Mouse (Mus musculus) mesoderm, embryonic 11.5 days (tissue): ENCODE measurements at regions not wholly inside any gene's neighbourhood (a gene's known extent, or its start where the extent isn't known, plus 50 kb on each side); places are given as distances from the start of the nearest gene placed in this dataset.

Source experiments
- DNase-seq: peaks from one replicate; pipeline ENCODE4 v3.0.0-alpha.2; 2012; ENCODE audit warnings: low read depth, low spot score

- no peak for DNase-seq
Measured at GRCm38 (mm10) chr1:168898483-168898882, 466.4 kb upstream of the Pbx1 start.

DNA sequence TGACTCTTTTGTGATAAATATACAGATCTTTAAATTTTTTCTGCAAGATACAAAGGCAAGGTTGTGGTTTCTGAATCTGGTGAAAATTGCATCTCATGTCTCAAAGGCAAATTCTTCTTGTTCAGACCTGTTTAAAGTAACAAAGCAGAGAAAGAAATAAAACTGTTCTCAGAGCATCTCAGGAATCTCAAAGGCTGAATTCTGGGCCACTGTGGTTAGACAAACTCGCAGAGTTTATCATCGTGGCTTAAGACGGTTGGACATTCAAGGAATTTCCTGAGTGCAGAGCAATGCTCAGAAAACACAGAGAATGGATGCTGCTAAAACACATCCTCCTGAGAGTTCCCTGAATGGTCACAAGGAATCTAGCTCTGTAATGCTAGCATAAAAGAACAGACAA, 429.5 kb upstream of the Pbx1 start:
- no peak for DNase-seq

GRCm38 (mm10) chr1:168823184-168823583, 391.1 kb upstream of the Pbx1 start:
- DNase-seq: no peak

GRCm38 (mm10) chr1:168818381-168818780, 386.3 kb upstream of the Pbx1 start:
- no peak for DNase-seq

DNA sequence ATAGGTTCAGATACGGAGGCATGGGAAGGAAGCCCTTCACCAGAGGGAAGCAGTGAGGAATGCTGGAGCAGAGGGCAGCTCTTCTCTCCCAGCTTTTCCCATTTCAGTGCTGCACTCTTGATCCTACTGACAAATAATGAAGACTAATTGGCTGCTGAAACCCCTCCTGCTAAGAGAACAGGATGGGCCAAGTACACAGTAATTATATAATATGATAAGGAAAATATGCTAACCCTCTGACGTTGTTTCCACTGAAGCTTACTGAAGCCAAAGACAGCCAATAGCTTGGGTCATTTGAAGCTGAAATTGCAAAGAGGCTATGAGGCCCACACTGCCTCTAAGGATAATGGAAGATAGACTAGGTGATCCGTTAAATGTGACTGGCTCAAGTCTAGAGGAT, 375.0 kb upstream of the Pbx1 start:
- no peak for DNase-seq

DNA sequence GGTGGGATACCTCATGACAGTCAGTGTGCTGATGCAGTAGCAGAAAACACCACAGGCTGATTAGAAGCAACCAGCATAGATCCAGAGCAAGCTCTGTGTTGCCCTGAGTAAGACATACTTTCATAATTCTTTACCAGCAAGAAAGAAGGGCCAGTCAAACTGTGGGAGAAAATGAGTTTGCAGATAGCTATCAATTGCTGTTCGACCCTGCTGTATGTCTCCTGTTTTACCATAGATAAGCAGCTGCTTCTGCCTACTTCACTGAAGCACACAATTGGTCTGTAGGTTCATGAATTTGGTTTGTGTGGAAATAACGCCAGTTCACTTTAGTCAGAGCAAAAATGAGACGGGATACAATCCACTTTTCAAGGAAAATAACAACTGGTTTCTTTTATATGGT, 373.4 kb upstream of the Pbx1 start:
- DNase-seq: no peak

DNA sequence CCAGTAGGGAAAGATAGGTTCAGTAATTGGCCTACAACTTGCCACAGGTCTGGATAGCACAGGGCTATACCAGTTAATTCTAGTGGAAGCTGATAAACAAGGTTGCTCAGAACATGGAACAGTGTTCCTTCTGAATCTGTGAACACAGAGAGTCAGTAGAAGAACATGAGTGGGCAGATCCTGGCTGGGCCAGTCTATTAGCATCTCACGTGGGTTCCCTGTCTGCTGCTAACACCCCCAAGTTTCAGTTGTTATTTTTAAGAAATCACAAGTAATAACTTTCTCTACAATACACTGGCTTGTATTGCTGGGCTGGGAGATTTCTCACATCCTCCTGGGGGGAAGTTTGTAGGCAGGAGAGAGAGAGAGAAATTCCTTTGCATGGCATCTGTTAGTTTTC, 369.0 kb upstream of the Pbx1 start:
- no peak for DNase-seq

- peak; percentile 19 for DNase-seq
Measured at GRCm38 (mm10) chr1:168786731-168787130, 354.7 kb upstream of the Pbx1 start.

- DNase-seq: no peak
Measured at GRCm38 (mm10) chr1:168783851-168784250, 351.8 kb upstream of the Pbx1 start.

DNA sequence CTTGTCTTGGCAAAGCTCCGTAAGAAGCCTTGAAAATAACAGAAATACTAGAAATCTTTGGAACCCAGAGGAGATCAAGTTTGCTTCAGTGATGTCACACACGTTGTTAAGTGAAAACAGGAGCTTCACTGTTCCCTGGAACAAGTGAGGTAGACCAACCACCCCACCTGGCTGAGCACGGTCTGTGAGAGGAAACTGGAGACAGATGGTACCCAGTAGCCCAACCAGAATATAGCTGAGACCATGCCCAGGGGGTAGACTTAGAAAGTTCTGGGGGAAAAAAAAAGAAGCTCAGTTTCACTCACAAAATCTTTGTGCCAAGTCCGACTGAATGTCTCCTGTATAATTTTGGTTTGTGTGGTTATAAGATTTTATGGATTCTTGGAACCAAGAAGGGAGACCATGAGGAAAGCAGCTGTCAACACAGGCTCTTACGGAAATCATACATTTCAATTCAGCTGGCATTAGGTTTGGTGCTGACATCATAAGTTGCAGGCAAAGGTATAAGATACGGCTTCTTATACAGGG, 332.4 kb upstream of the Pbx1 start:
- DNase-seq: no peak

DNA sequence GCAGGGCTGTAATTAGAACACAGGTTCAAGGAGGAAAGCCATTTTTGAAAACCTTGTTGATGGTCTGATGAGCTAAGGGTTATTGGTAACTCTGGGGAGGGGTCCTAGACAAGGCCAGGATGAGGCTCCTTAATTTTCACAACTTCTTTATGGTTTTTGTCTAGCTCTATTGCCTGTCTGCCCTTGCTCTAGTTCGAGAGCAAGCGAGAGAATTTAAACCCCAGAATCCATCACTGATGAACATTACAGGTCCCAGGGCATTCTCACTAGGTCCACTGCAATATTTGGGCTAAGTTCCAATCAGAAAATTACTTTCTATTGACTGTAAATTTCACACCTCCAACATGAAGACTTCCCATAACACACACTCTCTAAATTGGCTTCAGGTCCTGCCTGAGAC, 329.0 kb upstream of the Pbx1 start:
- DNase-seq: no peak

DNA sequence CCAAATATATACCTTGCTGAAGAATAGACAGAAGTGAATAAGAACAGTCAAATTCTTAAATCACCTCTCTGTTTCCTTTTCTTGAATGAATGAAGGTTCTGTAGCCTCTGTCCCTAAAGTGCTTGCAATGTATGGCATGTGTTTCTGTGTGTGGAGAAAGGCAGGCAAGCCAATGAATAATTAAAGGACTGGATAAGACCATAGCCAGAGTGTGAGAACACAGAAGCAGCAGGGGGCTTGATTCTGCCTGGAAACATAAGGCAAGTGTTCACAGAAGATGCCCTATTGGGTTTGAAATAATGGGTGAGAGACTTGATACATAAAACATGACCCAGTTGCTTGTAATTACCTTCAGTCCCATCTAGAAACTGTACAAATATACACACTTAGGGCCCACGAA, 328.2 kb upstream of the Pbx1 start:
- DNase-seq: no peak

DNA sequence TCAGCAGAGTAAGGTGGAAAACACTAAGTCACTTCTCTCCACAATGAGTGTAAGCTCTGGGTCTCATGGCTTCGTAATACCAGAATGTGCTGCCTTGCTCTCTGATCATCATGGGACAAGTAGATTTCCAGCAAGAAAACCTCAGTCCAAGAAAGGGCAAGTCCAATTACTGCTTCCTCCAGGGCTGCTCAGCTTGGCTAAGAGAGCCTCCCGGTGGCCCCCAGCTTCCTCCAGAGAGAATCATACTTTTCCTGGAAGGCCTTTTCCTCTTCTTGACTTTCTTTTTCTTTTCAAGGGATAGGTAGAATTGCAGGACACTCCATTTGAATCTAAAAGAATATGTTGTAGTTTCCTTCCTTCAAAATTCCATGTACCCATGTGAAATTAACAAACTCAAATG, 326.8 kb upstream of the Pbx1 start:
- DNase-seq: no peak

DNA sequence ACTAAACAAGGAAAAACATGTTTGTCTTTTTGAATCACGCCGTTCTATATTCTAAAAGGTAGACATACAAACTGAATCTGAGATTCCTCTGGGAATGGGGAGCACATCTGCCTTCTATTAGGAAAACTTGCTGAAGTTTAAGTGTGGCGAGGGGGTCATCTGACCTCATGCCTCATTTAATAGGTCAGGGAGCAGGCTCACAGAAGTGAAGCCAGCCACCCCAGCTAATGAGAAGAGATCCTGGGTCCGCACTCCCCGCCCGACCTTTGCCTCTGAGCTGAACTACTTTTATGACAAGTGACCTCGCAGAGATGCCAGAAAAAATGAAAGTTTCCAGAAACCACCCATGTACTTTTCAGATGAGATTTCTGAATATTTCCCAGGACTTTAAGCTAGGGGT, 322.1 kb upstream of the Pbx1 start:
- peak; percentile 74 for DNase-seq

- no peak for DNase-seq
Measured at GRCm38 (mm10) chr1:168743435-168743834, 311.4 kb upstream of the Pbx1 start.

GRCm38 (mm10) chr1:168738005-168738404, 305.9 kb upstream of the Pbx1 start:
- no peak for DNase-seq

DNA sequence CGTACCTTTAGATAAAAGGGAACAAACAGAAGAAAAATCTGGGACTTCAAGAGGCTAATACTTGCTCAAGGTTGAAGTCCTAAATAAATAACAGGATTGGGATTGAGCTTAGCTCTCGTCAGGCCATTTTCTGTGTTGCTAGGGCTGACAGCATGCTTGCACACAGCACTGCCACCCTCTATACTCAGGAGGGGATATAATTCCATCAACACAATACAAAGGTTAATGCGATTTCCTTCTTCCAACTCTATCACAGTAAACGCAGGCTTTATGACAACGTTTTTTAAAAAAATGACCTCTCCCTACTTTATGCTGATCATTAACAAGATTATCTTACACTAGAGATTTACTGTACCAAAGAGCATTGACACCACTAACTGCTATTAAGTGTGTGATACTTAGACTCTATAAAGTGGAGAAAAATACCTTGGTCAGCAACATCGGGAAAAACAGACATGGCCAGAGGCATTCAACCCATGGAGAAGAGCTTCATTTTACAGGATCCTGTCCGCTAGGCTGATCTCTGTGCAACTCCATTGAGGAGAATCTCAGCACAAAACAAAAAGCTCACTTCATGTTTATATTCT, 305.3 kb upstream of the Pbx1 start:
- no peak for DNase-seq

DNA sequence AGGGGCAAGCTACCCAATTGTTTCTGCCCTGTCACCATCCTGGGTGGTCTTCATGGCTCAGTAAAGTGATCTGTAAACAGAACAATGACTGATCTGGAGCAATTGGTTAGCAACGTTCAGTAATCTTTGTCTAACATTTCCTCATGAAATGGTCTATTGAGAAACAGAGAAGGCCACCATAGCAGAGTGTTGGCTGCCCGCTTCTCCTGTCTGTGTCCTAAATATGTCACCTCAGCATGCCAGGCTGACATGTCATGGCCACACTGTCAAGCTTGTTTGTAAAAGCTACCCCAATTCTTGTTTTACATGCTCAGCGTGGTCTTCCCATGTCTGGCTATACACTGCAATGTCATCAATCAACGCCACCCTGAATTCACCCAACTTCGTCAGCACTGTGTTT, 301.0 kb upstream of the Pbx1 start:
- no peak for DNase-seq

DNA sequence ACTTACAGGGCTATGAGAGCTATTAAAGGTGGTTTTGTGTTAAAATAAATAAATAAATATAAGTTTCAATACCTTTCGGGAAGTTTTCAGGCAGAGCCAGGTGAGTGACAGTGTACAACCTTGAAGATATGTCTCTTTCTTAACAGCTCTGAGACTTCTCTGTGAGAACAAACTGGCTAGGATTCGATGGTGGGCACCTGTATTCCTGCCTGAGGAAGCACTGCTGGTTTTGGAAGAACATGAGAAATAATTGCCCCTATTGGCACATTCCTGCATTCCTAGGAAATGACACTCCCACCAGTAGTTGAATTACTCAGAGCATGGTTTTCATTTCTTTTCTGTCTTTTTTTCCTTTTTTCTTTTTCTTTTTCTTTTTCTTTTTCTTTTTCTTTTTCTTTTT, 277.8 kb upstream of the Pbx1 start:
- peak; percentile 5 for DNase-seq

- DNase-seq: peak; percentile 41
Measured at GRCm38 (mm10) chr1:168709017-168709681, 277.1 kb upstream of the Pbx1 start.

DNA sequence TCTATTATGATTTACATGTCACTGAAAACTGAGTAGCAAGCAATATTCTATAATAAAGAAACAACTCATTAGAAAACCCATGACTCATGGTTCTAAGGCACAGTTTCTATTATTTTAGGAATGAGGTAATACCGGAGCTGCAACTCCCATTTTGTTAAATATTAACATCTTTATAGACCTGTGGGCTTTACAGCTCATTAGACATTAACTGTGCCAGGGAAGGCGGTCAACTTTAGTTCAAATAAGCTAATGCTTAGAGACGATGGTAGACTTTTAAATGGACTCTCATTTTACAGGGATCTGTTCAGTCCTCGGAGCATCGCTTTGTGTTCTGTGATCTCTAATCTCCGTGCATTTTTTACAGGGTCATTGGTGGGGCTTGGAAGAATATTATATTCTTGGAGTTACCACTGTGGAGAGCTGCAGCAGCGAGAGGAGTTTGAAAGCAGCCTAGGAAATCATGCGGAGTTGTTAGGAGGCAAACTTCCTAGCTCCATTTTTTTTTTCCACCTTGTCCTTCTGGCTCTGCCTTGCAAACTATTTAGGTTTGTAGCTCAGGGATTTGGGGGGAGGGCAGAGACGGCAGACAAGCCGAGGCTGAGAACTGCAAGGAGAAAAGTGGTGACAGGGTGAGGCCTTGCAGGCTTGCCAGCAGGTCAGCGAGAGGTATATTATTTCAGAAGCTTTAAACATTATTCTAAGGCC, 276.2 kb upstream of the Pbx1 start:
- peak; percentile 20 for DNase-seq

- no peak for DNase-seq
Measured at GRCm38 (mm10) chr1:168697386-168697785, 265.3 kb upstream of the Pbx1 start.

- no peak for DNase-seq
Measured at GRCm38 (mm10) chr1:168686821-168687220, 254.8 kb upstream of the Pbx1 start.
